Mouse (Mus musculus): ENCODE measurements at regions not wholly inside any gene's neighbourhood (a gene's known extent, or its start where the extent isn't known, plus 50 kb on each side); places are given as distances from the start of the nearest gene placed in this dataset.

DNA sequence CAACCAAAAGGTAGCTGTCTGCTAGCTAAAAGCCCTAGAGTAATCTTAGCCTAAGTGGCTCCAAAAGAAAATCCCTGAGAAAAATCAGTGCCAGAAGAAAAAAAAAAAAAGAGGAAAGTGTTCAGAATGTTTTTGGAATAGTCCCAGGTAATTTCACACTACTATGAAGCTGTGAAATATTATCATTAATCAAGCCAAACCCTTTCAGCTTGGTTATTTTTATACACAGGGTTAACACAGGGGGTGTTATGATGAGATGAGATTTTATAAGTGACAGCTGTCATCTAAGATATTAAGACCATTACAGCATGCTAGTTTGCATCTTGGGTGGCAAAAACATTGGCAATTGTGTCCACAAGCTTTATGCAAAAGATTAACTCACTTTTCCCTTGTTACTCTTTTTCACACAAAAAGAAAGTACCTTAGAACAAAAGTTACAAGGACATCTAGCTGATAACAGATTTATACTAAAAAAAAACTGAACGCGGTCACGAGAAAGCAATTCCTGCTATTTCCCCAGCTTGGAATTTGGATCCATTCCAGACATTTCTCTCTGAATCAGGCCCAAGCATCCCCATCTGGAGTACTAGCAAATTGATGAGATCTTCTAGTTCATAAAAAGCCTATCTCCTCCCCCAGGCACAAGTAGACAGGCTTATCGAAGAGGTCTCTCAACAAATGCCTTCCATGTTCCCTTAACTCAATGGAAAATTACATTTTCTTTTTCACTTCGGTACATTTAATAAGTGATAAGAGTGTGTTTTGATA is 97.0 kb downstream of the Tbx18 start:
- TF ChIP-seq NRF1 (IDR thresholded peaks at IDR 0.05; ENCODE audit: insufficient read depth, low read depth, low read length, poor library complexity, severe bottlenecking) (no peak), CTCF (IDR thresholded peaks at IDR 0.05 in 2 of 3, conservative IDR thresholded peaks at IDR 0.05 in 1 of 3; ENCODE audit: control insufficient read depth in 1 of 3, insufficient read depth in 1 of 3, low read depth in 2 of 3, low read length in 3 of 3, poor library complexity in 1 of 3, severe bottlenecking in 1 of 3) (no peak), UBTF (IDR thresholded peaks at IDR 0.05; ENCODE audit: borderline replicate concordance, insufficient read depth, low read depth, low read length) (no peak), POLR2A (IDR thresholded peaks at IDR 0.05; ENCODE audit: control insufficient read depth in 1 of 2, insufficient read depth in 1 of 2, low read depth in 1 of 2, low read length in 2 of 2, poor library complexity in 1 of 2) (no peak), USF1 (IDR thresholded peaks at IDR 0.05; ENCODE audit: low read depth, low read length) (no peak), CHD2 (IDR thresholded peaks at IDR 0.05; ENCODE audit: low read length) (no peak), MXI1 (IDR thresholded peaks at IDR 0.05; ENCODE audit: low read depth, low read length) (no peak), MAZ (IDR thresholded peaks at IDR 0.05; ENCODE audit: low read depth, low read length) (no peak), MAFK (IDR thresholded peaks at IDR 0.05; ENCODE audit: borderline replicate concordance, low read depth, low read length) (no peak), POLR2AphosphoS2 (IDR thresholded peaks at IDR 0.05; ENCODE audit: low read length) (no peak)
